Comparison of ENCODE assay signal across 8 mouse cellular contexts in the genomic region with DNA sequence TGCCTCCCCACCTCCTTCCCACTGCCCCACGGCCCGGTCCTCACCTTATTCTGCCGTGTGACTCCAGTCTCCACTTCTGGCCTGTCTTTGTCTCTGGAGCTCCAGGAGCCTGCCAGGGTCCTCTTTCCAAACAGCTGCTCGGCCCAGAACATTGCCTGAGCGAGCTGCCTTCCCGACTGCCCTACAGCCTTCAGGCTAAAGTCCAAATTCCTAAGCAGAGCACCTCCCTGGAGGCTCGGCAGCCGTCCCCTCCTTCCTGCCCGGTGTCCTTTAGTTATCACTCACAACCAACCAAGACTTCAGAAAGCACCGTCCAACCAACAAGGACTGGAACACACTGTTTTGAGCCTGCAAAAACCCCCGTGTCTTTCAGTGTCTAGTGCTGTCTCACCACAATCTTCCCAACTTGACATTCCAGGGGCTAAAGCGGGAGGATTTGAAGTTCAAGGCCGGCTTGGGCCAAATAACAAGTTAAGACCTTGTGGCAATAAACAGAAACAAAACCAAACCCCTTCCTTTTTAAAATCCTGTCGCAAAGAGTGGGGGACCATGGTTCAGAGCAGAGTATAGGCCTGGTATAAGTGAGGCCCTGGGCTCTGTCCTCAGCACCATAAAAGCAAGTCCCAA. TPM values are rescaled to one million over a fixed set of nuclear protein-coding genes. Genes with fewer than 3 reads are reported as not detected.
DNase-seq lines count a peak whose midpoint lies in the region; ATAC-seq and TF ChIP-seq lines count a peak whose summit lies in the region.

A gene (minus strand): TSS at position 164 of the 627 bp plus-strand sequence.

- H3K27ac ChIP-seq in layer of hippocampus, adult 2 months, result no peak within 1 kb of the TSS
- H3K27ac ChIP-seq in heart, embryonic 15.5 days, result no peak within 1 kb of the TSS
- H3K27ac ChIP-seq in neural tube, embryonic 13.5 days (replicated peaks), result no peak within 1 kb of the TSS

- ATAC-seq in heart, embryonic 15.5 days (replicated peaks; ENCODE audit: insufficient number of reproducible peaks, insufficient read depth, low FRiP score, low read depth), result no peak
- no peak for ATAC-seq in neural tube, embryonic 13.5 days (ENCODE audit: low read depth)

- no peak within 1 kb of the TSS for H3K4me3 ChIP-seq in layer of hippocampus, adult 2 months
- no peak within 1 kb of the TSS for H3K4me3 ChIP-seq in heart, embryonic 15.5 days
- H3K4me3 ChIP-seq in neural tube, embryonic 13.5 days, result no peak within 1 kb of the TSS

- DNase-seq in layer of hippocampus, adult 2 months (ENCODE audit: low spot score in 2 of 2), result no peak
- no peak for DNase-seq in layer of hippocampus, adult 11-12 months (ENCODE audit: low spot score)
- peak; percentile 73 for DNase-seq in adrenal gland, postnatal 14 days
- peak; percentile 78 to 88 for DNase-seq in kidney, postnatal 36 days
- DNase-seq in cerebellum, adult 9-10 months, result no peak
- DNase-seq in right cerebral cortex, postnatal 4 days, result no peak

- no peak for TF ChIP-seq CTCF in layer of hippocampus, adult 2 months (conservative IDR thresholded peaks at IDR 0.05)

- no peaks in the 10 kb centered on the region for H3K27me3 ChIP-seq in heart, embryonic 15.5 days
- no peaks in the 10 kb centered on the region for H3K27me3 ChIP-seq in neural tube, embryonic 13.5 days

- H3K9ac ChIP-seq in heart, embryonic 15.5 days, result no peak within 1 kb of the TSS
- H3K9ac ChIP-seq in neural tube, embryonic 13.5 days, result no peak within 1 kb of the TSS

- H3K4me1 ChIP-seq in heart, embryonic 15.5 days (replicated peaks), result peaks cover 11% of the 10 kb centered on the region; the same call in 1 of the 2 replicates
- H3K4me1 ChIP-seq in neural tube, embryonic 13.5 days (replicated peaks), result peaks cover 29% of the 10 kb centered on the region

- H3K9me3 ChIP-seq in heart, embryonic 15.5 days (replicated peaks), result no peaks in the 10 kb centered on the region
- no peaks in the 10 kb centered on the region for H3K9me3 ChIP-seq in neural tube, embryonic 13.5 days

- no peaks in the 10 kb centered on the region for H3K36me3 ChIP-seq in heart, embryonic 15.5 days
- no peaks in the 10 kb centered on the region for H3K36me3 ChIP-seq in neural tube, embryonic 13.5 days

- H3K4me2 ChIP-seq in heart, embryonic 15.5 days, result no peak within 1 kb of the TSS
- no peak within 1 kb of the TSS for H3K4me2 ChIP-seq in neural tube, embryonic 13.5 days

- WGBS in heart, embryonic 15.5 days, result 47% methylated on average over 14 of the region's 14 CpGs
- 72% methylated on average over 14 of the region's 14 CpGs for WGBS in neural tube, embryonic 13.5 days

RNA-seq across cellular contexts. Expression of the gene that starts here (rescaled TPM):
- 10 to 100 TPM; 61.1 to 61.2 TPM for total RNA-seq in layer of hippocampus, adult 2 months (2021)
- total RNA-seq in adrenal gland, postnatal 14 days (2021), result 94.1 and 104 TPM in 2 replicates
- polyA plus RNA-seq in heart, embryonic 15.5 days (2015; fragmentation: Nextera tagmentation; extraction: Ambion mirVana), result 15.7 and 19.3 TPM in 2 replicates
- 17.8 and 21.5 TPM in 2 replicates for polyA plus RNA-seq in neural tube, embryonic 13.5 days (2015; fragmentation: Nextera tagmentation; extraction: Ambion mirVana)

Comparison
In these comparisons a context has a peak if more than half of its experiments do, and no peak if none do; other contexts are left out.
1. DNase-seq: peak in adrenal gland, postnatal 14 days (single experiment) and kidney, postnatal 36 days (2 of 2); none in layer of hippocampus, adult 2 months (0 of 2), layer of hippocampus, adult 11-12 months (single experiment), cerebellum, adult 9-10 months (single experiment) and right cerebral cortex, postnatal 4 days (single experiment).